Mouse (Mus musculus) heart, postnatal 0 days (tissue): ENCODE measurements around the gene Rpap3.

Source experiments
- CTCF ChIP-seq: IDR thresholded peaks from 2 replicates; pipeline ENCODE4 v1.5.1; 2016; ENCODE audit warnings: antibody characterized with exemption, control low read depth, low read depth
- EP300 ChIP-seq: IDR thresholded peaks from 2 replicates; pipeline ENCODE4 v1.6.1; 2016; ENCODE audit warnings: antibody characterized with exemption, low read depth

DNA sequence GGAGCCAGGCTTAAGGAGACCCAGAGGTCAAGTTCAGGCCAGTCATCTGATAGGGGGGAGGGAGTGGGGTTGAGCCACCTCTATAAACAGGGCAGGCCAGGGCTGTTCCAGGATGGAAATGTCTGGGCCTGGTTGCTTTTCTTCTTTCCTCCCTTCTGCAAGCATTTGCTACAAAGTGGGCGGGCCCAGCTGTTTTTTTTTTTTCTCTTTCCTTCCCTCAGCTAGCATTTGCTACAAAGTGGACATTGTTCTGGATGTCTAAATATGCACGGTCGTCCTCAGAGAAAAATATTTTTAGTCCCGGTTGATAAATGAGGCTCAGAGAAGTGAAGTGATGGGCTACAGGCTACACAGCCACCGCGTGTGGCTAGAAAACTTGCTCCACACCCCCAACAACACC, 48.9 kb upstream of the Rpap3 start:
- TF ChIP-seq CTCF (no peak), EP300 (no peak)
